Mouse (Mus musculus) frontal cortex, postnatal 10 days (tissue): ENCODE measurements at regions not wholly inside any gene's neighbourhood (a gene's known extent, or its start where the extent isn't known, plus 50 kb on each side); places are given as distances from the start of the nearest gene placed in this dataset.
"Not testable (repeated sequence)": the region's sequence is repeated elsewhere in the genome, so short reads cannot be mapped to it uniquely, and the experiment has no call there.

Experiments used
- DNase-seq, 2 experiments: peaks; one replicate each; pipeline ENCODE4 v3.0.0; 2022; ENCODE audit warnings: low spot score in 2 of 2, mixed read lengths in 1 of 2

DNA sequence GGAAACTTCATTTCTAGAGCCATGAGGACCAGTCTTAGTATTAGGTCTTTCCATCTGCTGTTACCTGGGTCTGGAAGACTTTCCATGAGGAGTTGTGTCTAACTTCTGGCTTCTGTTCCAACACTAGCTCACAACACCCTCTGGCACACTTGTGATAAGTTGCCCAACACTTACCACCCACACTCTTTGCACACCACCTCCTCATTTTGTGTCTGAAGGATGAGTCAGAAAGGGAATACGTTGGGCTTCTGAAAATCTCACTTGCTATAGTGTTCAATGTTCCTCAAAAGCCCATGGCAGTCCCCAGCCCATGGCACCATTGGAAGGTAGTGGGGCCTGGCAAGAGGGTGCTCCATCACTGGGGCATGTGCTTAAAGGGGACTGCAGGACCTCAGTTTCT lies 161.5 kb downstream of the Cartpt start:
- no peak for DNase-seq

DNA sequence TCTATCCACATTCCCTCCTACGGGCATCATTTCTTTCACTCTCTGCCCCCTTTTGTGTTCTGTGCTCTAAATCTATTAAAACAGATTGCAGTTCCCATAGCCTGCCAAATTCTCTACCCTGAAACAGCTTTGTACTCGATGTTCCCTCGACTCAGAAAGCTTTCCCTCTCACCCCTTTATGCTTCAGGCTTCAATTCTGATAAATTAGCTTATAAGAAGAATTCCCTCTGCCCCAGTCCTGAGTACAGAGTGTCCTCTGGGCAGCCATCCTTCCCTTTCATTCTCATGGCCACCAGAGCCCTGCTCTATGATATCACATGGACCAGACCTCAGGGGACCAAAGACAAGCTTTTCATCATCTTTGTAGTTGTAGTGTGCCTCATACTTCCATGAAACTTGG lies 163.6 kb downstream of the Cartpt start:
- no peak for DNase-seq

DNA sequence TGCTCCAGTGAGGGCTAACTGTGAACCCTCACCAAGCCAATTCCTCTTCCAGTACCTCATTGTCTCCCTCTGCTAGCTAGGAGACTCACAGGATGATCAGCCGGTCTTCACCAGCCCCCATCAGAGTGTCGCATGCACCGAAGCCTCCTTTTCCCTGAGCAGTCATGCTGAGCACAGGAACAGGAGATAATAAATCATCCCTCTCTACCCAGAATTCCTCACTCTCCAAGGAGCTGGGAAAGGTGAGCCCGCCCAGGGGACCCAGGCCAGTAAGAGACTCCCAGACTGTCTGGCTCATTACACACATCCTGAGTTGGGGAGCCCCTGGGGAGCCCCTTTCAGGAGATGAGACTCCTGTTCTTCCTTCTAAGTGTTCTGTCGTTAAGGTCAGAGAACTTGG lies 171.7 kb downstream of the Cartpt start:
- DNase-seq, result no peak

DNA sequence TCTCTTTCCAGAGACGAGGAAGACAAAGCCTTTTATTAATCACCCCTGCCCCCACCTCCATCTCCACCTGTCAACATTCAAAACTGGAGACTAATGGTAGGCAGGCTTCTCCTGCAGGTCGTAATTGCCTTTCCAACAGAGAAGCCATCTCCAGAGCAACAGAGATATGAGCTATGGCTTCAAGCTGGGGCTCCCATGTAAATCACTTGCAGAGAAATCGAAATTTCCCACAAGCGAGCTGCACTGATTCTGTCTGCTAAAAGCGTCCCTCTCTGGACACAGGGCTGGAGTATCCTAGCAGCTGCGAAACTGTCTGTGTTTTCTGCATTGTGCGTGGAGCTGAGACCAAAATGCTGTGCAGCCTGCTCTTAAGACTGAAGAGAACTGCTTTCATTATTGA lies 176.6 kb downstream of the Cartpt start:
- no peak for DNase-seq

DNA sequence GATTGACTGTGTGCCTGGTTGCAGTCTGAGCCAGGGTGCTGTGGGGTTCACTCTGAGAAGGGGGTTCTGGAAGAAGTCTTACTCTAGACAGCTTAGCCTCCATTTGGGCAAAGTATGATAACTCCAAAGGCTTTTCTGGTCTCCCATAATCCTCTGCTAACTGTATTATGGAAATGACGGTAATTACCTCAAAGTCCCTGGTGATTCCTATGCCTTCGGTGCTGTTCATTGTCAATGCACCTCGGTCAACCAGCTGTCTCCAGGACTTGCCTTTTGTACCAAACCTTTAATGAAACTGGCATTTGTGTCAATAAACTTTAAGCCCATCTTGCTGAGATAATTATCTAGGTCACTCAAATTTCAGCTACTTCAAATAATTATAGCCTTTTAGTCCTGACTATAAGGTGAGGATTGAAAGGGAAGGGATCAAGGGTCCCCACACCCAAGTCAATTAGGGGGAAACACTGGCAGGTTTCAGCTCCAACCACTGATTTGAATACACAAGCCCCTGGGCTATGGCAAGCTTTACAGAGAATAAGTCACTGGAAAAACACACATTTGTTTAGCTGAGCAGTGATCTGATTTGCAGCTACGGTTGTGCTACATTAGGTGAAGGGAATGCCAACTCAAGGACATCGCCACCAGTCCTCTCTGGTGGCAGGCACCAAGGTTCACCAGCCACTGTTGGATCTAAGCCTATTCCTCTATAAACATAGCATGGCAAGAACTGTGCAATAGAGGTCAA lies 177.5 kb downstream of the Cartpt start:
- no peak for DNase-seq

DNA sequence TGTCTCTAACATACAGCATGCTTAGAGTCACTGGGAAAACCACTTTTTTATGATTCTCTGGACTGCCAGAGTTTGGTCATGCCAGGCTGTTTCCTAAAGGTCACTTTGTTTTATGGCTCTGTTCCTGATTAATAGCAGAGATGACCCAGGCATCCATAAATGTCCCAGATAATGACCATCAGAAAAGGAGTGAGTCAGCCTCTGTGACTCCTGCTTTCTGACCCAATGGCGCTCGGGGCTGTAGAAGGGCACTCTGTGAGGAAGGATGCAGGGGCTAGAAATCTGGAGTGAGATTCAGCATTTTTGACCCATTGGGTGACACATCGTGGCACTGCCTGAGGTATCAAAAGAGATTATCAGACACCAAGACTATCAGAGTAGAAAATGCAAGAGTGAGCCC lies 180.3 kb downstream of the Cartpt start:
- DNase-seq, result no peak

DNA sequence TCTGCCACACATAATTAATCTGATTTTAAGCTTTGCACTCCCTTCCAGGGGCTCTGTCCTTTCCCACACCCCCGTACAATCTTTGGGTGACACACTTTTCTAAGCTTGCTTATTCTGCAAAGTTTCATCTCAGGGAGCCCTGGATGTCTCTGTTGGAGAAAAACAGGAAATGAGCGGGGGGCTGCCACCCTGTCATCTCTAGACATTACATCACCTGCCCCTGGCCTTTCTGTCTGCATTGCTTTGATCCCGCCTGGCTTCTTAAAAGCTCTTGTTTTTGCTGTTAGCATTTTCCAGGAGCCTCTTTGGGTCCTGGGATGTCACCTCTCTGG lies 180.2 kb upstream of the Map1b start:
- no peak for DNase-seq

DNA sequence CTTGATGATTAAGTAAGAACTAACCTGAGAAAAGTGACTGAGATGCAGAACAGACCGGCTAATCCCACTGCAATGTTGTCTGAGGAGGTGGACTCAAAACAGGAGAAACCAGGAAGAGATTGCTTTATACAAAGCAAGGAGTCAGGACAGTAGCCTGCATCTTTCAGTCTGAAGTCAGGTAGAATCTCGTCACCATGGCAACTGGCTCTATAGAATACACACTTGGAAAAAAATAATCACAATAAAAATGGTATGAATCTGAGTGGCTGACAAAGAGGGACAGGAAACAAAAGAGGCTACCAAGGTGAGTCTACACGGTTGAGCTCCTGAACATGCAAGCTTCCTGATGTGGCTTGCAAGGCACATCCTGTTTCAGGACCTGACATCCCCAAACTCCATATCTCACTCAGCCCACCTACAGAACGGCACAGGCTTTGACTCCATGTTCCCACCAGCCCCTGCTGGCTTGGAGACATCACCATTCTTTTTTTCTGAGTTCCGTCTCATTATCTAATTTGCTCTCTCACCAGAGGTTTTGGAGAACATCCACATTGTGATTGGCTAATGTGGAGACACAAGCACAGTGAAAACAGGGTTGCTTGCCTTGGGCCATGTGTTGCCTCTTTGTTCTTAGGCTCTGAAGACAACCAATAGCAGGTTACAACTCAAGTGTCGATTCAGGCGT lies 179.7 kb upstream of the Map1b start:
- no peak for DNase-seq

DNA sequence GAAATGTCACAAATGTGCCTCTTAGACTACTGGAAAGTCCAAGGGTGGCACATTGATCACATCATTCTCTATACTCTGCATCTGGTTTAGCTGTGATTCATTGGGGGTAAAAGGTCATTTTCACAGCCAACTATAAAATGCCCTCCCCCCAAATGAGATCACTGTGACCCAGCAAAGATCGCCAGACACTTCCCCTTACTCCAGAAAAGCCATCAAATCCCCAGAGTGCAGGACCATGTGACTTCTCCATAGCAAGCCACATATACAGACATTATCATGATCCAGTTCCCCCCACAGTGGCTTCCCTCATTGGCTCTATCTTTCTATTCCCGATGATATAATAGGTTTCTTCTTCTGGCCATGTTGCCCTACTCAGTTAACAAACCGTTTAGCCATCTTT lies 163.6 kb upstream of the Map1b start:
- DNase-seq, result no peak

DNA sequence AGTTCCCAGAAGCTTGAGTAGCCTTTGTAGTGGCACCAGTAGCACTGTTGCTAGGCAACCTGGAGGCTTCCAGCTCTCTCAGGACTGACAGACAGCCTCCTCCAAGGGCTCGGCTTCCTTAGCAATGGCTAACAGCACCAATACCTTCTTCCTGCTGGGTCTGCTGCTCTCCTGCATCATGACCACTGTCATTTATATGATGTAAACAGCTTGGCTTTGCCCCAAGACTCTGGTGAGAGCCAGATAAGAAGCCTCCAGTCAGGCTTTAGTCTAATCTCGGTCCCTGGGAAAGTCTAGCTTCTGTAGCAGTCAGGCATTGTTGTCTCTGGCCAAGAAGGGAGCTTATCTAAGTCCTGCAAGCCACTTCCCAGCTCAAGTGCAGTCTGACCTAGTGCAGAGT lies 163.1 kb upstream of the Map1b start:
- DNase-seq, result no peak

DNA sequence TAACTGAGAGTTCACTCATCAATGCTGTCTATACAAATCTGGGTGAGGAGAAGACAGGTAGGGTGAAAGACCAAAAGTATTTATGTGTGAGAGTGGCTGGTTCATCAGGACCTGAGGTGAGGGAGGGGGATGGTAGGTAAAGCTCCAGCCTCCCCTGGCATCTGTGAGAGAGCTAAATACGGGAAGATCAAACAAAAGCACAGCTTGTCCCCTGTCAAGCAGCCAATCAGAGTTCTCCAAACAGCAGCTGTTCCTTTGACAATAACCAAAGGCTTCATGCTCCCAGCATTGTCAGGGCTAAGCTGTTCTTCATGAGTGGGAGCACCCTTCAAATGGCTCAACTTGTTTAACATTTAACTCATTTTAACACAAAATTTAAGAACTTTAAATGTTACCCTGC lies 160.1 kb upstream of the Map1b start:
- DNase-seq, result peak in 1 of 2 experiments; percentile 34

DNA sequence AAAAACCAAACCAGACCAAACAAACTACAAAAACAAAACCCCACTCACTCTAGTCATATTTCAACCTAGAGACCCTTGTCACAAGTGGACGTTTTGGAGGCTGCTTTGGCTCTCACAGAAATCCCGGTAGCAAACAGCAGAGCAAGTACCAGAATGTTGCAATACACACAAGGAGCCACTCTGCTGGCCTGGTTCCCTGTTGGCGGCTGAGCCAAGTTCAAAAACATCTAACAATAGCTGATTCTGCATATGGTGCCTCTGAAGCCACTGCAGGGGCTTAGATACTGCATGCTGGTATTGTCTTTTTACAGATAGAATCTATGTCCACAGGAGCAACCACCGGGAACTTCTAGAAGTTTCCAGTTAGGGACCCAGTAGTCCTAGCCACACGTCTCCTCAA lies 159.6 kb upstream of the Map1b start:
- no peak for DNase-seq

DNA sequence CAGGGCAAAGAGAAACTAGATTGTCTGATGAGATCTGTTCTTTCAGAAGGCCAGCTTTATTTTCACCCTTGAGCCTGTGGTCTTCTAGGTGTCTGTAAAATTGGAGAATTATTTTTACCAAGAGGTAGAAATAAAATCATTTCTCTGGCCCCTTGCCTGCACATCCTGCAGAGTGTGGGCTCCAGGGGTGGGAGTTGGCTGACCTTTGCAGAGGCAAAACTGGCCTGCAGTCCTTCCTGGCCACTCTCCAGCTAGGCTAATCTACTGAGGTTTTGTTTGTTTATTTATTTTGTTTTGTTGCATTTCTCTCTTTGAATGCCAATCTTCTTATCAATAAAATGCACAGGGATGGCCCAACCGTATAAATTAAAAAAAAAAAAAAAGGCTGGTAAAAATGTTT lies 156.4 kb upstream of the Map1b start:
- DNase-seq, result no peak

DNA sequence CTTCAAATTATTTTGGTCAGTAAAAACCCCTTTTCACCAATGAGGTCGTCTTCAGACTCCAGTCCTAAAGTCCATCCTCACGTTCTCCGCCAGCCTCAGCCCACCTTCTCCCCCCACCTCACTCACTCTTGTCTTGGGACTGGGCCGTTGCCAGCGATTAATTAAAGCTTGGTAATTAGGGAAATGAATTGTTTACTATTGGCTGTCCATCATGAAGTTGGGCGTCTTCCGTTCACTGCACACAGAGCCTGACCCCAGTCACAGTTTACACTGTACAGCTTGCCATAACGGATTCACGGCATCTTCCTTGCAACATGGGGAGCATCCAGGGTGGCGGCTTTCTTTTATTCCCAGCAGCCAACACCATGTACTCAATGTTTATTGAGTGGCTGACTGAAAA lies 155.4 kb upstream of the Map1b start:
- DNase-seq, result no peak

DNA sequence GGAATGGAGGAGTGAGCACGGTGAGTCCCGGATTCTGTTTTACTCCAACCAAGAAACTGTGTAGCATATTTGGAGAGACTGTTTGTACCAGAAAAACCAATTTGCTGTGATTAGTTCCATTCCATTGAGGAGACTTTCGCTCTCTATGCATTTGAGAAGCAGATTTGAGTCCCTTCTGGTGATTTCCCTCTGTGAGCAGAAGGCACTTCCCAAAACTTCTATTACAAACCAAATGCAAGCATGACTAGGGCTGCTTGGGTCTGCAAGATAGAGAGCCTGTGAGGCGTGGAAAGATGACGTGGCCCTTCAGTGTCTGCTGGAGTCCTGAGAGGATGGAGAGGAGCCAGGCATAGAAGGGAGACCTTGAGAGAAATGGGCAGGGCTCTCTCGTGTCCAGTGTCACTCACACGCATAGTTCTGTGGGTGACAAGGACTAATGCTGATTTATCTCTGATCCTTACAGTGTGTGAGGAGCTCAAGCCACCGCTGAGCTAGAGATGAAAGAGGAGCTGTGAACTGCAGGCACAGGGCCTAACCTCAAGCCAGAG lies 153.7 kb upstream of the Map1b start:
- no peak for DNase-seq

DNA sequence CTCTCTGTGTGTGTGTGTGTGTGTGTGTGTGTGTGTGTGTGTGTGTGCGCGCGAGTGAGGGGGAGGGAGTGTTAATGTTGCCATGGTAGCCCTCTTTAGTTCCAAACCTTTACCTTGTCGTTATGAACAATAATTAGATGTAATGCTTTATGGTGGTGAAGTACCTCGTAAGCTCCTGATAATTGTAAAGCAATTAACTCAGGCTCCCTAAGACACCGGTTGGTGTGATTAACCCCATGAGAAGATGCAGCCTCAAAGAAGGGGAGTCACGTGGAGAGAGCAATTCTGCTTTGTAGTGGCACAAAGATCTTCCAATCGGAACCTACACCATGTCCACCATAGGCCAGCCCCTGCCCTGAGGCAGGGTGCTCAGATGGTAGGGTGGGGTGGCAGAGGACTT lies 152.3 kb upstream of the Map1b start:
- DNase-seq, result no peak

DNA sequence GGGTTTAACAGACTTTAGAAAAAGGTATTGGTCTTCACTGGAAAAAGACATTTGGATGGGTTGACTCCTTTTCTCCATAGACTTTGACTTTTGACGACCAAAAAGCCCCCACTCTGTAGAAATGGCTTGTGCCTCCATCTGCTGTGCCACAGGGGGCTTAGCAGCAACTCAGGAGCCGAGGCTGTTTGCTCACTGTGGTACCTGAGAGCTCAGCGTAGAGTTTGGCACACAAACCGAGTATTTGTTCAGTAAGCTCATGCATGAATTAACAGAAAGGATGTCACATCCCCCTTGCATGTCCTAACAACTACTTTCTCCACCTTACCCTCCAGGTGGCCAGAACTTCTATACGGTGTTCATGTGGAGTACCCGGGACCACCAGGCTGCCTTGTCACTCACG lies 149.7 kb upstream of the Map1b start:
- no peak for DNase-seq

DNA sequence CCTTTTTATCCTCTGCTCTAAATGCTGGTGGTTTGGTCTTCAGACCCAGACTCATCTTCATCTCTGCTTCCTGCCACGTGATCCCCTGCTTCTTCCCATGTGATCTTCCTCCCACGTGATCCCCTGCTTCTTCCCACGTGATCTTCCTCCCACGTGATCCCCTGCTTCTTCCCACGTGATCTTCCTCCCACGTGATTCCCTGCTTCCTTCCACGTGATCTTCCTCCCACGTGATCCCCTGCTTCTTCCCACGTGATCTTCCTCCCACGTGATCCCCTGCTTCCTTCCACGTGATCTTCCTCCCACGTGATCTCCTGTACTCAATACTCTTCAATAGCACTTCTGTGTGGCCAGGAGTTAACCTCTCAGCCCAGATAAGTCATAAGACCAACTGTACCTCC lies 147.1 kb upstream of the Map1b start:
- not testable (repeated sequence) for DNase-seq

DNA sequence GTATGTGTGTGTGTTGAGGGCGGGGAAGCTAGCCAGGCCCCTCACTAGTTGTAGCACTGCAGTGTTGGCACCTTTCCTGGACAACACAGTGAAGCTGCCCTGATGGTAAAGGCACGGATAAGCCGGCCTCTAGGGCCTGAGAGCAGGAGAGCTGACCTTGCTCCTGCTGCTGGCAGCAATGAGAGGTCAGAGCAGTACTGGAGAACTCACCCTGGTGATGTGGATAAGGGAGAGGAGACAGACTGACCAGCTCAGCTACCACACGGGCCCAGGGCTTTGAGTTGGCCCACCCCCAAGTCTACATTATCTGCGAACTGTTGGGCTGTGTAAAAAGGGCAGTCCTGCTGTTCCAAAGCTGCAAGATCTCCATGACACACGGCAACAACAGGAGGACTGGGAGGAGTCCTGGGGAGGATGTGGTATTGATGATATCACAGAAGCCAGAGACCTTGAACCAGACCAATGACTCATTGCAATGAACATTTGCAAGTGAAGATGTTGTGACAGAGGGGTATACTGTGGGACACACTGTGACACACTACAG lies 131.4 kb upstream of the Map1b start:
- no peak for DNase-seq

DNA sequence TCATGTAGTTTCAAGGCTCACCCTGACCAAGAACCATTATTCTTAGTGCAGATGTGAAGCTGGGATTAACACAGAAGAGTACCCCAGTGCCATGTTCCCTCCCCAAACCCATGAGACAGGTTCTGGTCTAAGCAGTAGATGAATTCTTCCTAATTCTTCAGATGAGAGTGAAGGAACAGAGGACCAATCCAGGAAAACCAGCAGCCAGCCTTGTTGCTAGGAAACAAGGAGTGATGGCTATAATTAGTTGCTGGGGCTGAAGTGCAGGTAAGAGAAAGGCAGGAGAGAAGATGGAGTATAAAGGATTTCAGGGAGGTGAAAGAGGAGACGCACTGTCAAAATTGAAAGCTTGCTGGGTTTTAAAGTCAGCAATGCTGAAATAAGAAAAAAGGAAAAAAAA lies 128.4 kb upstream of the Map1b start:
- DNase-seq, result no peak

DNA sequence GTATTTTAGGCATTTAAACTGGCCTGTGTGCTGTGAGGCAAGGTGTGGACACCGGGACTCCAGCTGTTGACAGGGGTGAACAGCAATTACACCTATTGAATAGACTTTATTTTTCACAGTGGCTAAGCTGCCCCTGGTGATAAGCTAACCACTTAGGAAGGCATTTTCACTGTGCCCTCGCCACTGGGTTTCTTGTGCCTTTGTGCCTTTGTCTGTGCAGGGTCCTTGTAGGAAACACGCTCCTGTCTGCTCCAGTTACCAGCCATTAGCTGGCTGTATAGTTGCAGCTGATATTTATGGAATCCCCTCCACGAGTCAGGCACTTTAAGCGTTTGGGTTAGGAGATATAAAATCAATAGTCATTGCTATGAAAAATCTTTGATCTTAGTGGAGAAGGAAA lies 126.5 kb upstream of the Map1b start:
- DNase-seq, result no peak

DNA sequence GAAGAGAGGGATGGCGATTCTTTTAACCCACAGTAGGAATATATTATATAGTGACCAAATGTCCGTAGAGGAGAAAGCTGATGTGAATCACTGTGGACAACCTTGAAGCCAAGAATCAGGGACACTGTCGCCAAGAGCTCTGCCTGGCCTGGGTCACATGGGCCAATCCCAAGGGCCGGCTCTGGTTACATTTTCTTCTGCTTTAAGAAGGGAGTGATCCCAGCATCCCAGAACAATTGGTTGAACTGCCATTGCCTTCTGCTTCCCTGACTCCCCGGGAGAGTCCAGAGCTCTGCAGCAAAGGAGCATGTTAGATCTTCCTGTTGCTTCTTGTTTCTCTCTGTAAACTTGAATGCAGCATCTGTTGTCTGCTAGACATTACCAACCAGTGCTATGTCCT lies 126.0 kb upstream of the Map1b start:
- no peak for DNase-seq
